Mouse (Mus musculus) midbrain, postnatal 0 days (tissue): ENCODE measurements around the gene Rnf111. TPM values are rescaled to one million over a fixed set of nuclear protein-coding genes. Genes with fewer than 3 reads are reported as not detected.

Experiments
- ATAC-seq: fragments of 200-750 bp; cut with Nextera tagmentation; 2 replicates; pipeline ENCODE4 v1.8.0; 2017; ENCODE audit warnings: moderate number of reproducible peaks, mild to moderate bottlenecking, moderate TSS enrichment, moderate library complexity; ENCODE audit not compliant: low FRiP score
- DNase-seq: peaks from one replicate; pipeline ENCODE4 v3.0.0-alpha.2; 2015; ENCODE audit warnings: low spot score
- H3K27ac ChIP-seq: fragments of 300-500 bp; sonication (generic); 2 replicates; pipeline ENCODE4 v1.5.1; 2014; ENCODE audit warnings: low read depth, mild to moderate bottlenecking, low read length, mixed read lengths
- H3K27me3 ChIP-seq: fragments of 300-500 bp; sonication (generic); 2 replicates; pipeline ENCODE4 v1.6.1; 2014; ENCODE audit warnings: low read length, control low read depth, mixed read lengths; ENCODE audit not compliant: insufficient read depth
- H3K36me3 ChIP-seq: fragments of 300-500 bp; sonication (generic); 2 replicates; pipeline ENCODE4 v1.6.1; 2014; ENCODE audit warnings: low read length, control low read depth, mixed read lengths; ENCODE audit not compliant: insufficient read depth
- H3K4me1 ChIP-seq: fragments of 300-500 bp; sonication (generic); 2 replicates; pipeline ENCODE4 v1.6.1; 2014; ENCODE audit warnings: mild to moderate bottlenecking, control low read depth, antibody characterized with exemption, low read length, mixed read lengths; ENCODE audit not compliant: insufficient read depth
- H3K4me2 ChIP-seq: fragments of 300-500 bp; sonication (generic); 2 replicates; pipeline ENCODE4 v1.6.1; 2014; ENCODE audit warnings: low read depth, mild to moderate bottlenecking, low read length, mixed read lengths; ENCODE audit not compliant: poor library complexity, severe bottlenecking
- H3K4me3 ChIP-seq: fragments of 300-500 bp; sonication (generic); 2 replicates; pipeline ENCODE4 v1.5.1; 2014; ENCODE audit warnings: low read depth, mild to moderate bottlenecking, low read length, moderate library complexity
- H3K9ac ChIP-seq: fragments of 300-500 bp; sonication (generic); replicated peaks from 2 replicates; pipeline ENCODE4 v1.6.1; 2014; ENCODE audit warnings: mild to moderate bottlenecking, low read length, moderate library complexity, mixed read lengths; ENCODE audit not compliant: poor library complexity, severe bottlenecking
- H3K9me3 ChIP-seq: fragments of 300-500 bp; sonication (generic); 2 replicates; pipeline ENCODE4 v1.6.1; 2016; ENCODE audit warnings: low read length, control low read depth
- CTCF ChIP-seq: IDR thresholded peaks from 2 replicates; pipeline ENCODE4 v1.5.1; 2016; ENCODE audit warnings: antibody characterized with exemption, mild to moderate bottlenecking
- WGBS: fragments of 180-500 bp; shearing (Covaris S2); extraction: QIAGEN DNeasy Blood & Tissue Kit; methylation state at CpG from one replicate; pipeline ENCODE4 v1.1.7; 2014; 5-methylcytosine and 5-hydroxymethylcytosine counted together
- polyA plus RNA-seq: library from polyadenylated mRNA; unstranded; fragments of >200 nt; fragmentation: Nextera tagmentation; extraction: Ambion mirVana; gene quantifications from 2 replicates; pipeline ENCODE4 v1.2.1, GENCODE M21; 2015
- total RNA-seq: library from RNA; depleted of rRNA; stranded (reverse); fragments of >200 nt; gene quantifications from 2 replicates; pipeline ENCODE4 v1.2.3, GENCODE M21; 2014

Gene Rnf111
- total and polyA plus RNA-seq, 2 experiments from 2014 or later: 17.1 to 39.6 TPM

GRCm38 (mm10) chr9:70391042-70391441, 112.5 kb downstream of the Rnf111 start:
- H3K27ac ChIP-seq: no peak overlapping the region
- TF ChIP-seq CTCF: no peak
- no peak for DNase-seq
- no peak overlapping the region for H3K9ac ChIP-seq
- WGBS: 86% methylated on average over 5 of the region's 5 CpGs
- no peak for ATAC-seq
- H3K4me2 ChIP-seq: no peak overlapping the region
- no peaks in the 10 kb centered on the region for H3K9me3 ChIP-seq
- no peaks in the 10 kb centered on the region for H3K36me3 ChIP-seq
- H3K4me3 ChIP-seq: no peak overlapping the region
- H3K4me1 ChIP-seq: no peaks in the 10 kb centered on the region
- no peaks in the 10 kb centered on the region for H3K27me3 ChIP-seq

DNA sequence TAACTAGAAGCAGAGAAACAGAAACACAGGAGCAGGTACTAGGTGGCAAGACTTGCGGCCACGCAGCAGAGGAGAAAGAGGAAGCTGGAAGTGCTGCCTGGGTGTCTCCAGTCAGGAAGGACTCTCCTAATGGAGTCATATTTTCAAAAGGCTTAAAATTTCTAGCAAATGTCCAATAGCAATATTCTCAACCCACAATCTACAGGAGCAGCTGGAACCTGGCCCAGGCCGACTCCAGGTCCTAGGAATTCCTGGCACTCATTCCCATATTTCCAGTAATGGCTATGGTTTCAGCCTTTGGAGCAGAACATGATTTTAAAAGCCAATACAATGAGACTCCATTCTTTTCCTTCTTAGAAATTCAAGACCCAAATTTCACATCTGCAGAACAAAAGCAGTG, 114.0 kb downstream of the Rnf111 start:
- H3K4me2 ChIP-seq: no peak overlapping the region
- no peaks in the 10 kb centered on the region for H3K9me3 ChIP-seq
- TF ChIP-seq CTCF: no peak
- H3K9ac ChIP-seq: no peak overlapping the region
- no peak overlapping the region for H3K27ac ChIP-seq
- WGBS: 91% methylated on average over 3 of the region's 3 CpGs
- ATAC-seq: no peak
- no peaks in the 10 kb centered on the region for H3K36me3 ChIP-seq
- no peaks in the 10 kb centered on the region for H3K4me1 ChIP-seq
- no peak overlapping the region for H3K4me3 ChIP-seq
- no peaks in the 10 kb centered on the region for H3K27me3 ChIP-seq
- no peak for DNase-seq

DNA sequence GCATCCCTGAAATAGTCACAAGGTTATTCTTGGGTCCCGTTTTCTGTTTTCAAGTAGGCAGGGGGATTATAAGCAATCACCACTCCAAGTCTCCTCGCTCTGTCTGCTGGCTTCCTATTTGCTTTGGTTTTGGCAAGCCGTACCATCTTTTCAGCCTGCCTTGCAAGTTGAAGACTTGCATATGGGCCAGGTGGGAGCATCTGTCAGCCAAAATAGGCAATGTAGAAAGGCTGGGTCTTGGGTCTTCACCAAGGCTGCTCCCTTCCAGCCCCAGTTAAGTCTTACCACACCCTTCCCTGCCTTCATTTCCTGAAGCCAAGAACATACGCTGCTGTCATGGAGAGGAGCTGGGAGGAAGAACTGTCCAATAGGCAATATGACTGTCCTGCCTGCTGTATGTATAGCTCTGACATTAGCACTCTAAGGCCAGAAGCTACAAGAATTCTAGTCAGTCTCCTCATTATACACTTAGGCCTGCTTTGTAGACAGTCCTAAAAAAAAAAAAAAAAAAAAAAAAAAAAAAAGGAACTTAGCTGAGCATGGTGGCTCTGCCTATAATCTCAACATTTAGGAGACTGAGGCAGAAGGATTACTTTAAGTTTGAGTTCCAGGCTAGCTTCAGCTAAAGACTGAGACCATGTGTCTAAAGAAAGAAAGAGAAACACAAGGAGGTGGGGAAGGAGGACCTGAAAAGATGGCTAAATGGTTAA, 116.0 kb downstream of the Rnf111 start:
- Histone ChIP-seq H3K27ac (no peak overlapping the region), H3K36me3 (no peaks in the 10 kb centered on the region), H3K27me3 (no peaks in the 10 kb centered on the region), H3K4me2 (no peak overlapping the region), H3K9ac (no peak overlapping the region), H3K9me3 (no peaks in the 10 kb centered on the region), H3K4me3 (no peak overlapping the region), H3K4me1 (no peaks in the 10 kb centered on the region)
- 92% methylated on average over 4 of the region's 4 CpGs for WGBS
- DNase-seq (no peak), ATAC-seq (no peak)
- no peak for TF ChIP-seq CTCF

DNA sequence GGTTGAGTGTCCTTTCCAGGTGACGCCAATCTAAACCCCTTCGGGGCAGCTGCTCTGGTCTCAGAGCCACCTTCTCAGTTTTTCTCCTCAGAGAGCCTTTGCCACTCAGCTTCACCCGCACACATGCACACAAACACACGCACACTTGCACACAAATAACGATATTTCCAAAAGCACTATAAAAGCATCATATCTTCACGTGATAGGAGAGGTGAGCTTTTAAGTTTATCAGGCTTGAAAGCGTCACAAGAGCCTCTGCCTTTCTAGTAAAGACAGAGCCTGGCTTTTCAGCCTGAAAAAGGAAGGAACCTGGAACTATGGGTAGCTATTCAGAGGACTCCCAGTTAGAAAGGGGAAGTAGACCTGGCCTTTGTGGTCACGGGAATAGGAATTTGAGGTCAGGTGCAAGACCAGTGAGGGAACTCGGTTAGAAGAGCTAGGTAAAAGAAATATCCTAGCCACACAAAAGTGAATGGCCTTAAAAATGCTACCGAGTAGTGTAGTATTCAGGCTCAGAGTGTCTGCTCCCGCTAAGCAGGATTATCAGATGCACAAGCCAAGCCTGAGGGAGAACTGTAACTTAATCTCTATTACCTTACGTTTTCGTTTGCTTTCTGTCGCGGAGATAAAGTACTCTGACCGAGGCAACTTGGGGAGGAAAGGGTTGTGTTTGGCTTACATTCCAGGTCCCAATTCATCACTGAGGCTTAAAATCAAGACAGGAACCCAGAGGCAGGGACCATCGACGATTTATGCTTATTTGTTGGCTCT, 118.4 kb downstream of the Rnf111 start:
- H3K4me3 ChIP-seq: no peak overlapping the region

GRCm38 (mm10) chr9:70384494-70384893, 119.0 kb downstream of the Rnf111 start:
- 96% methylated on average over 4 of the region's 4 CpGs for WGBS
- no peak for TF ChIP-seq CTCF
- no peak for ATAC-seq
- no peak overlapping the region for H3K27ac ChIP-seq
- no peaks in the 10 kb centered on the region for H3K4me1 ChIP-seq
- H3K4me3 ChIP-seq: no peak overlapping the region
- H3K4me2 ChIP-seq: no peak overlapping the region
- H3K9ac ChIP-seq: no peak overlapping the region
- H3K36me3 ChIP-seq: no peaks in the 10 kb centered on the region
- no peak for DNase-seq
- H3K9me3 ChIP-seq: no peaks in the 10 kb centered on the region
- no peaks in the 10 kb centered on the region for H3K27me3 ChIP-seq

More for the DNA sequence above, 118.4 kb downstream of the Rnf111 start:
- ATAC-seq (no peak), DNase-seq (no peak)
- no peak for TF ChIP-seq CTCF
- no peaks in the 10 kb centered on the region for H3K36me3 ChIP-seq
- no peak overlapping the region for H3K9ac ChIP-seq
- H3K9me3 ChIP-seq: no peaks in the 10 kb centered on the region
- no peaks in the 10 kb centered on the region for H3K4me1 ChIP-seq
- no peaks in the 10 kb centered on the region for H3K27me3 ChIP-seq
- WGBS: 86% methylated on average over 18 of the region's 18 CpGs
- H3K4me2 ChIP-seq: no peak overlapping the region
- no peak overlapping the region for H3K27ac ChIP-seq

- ATAC-seq (no peak), DNase-seq (no peak)
- no peak for TF ChIP-seq CTCF
- no peak overlapping the region for H3K4me3 ChIP-seq
- H3K27ac ChIP-seq: no peak overlapping the region
- H3K9ac ChIP-seq: no peak overlapping the region
- H3K4me2 ChIP-seq: no peak overlapping the region
- no peaks in the 10 kb centered on the region for H3K27me3 ChIP-seq
- WGBS: 74% methylated on average over 10 of the region's 10 CpGs
- no peaks in the 10 kb centered on the region for H3K36me3 ChIP-seq
- no peaks in the 10 kb centered on the region for H3K9me3 ChIP-seq
- H3K4me1 ChIP-seq: no peaks in the 10 kb centered on the region
Observed at GRCm38 (mm10) chr9:70383750-70384149, 119.8 kb downstream of the Rnf111 start.
